Mouse (Mus musculus) left cerebral cortex, adult 2 months (tissue): Measurements from ENCODE around the gene Tamm41. TPM values are rescaled to one million over a fixed set of nuclear protein-coding genes. Genes with fewer than 3 reads are reported as not detected.

Experiments used
- DNase-seq, 2 experiments: peaks; one replicate each; pipeline ENCODE4 v3.0.0; 2021 to 2022; ENCODE audit warnings: low spot score in 2 of 2, mixed read lengths in 1 of 2; ENCODE audit errors: extremely low spot score in 1 of 2
- H3K27ac ChIP-seq: fragments of 200-600 bp; 2 replicates; pipeline ENCODE4 v1.8.1; 2022
- H3K4me3 ChIP-seq: fragments of 200-600 bp; 2 replicates; pipeline ENCODE4 v1.8.1; 2022
- CTCF ChIP-seq: fragments of 200-600 bp; IDR thresholded peaks from 2 replicates; pipeline ENCODE4 v1.8.1; 2022; ENCODE audit warnings: antibody characterized with exemption, mild to moderate bottlenecking, moderate library complexity
- intact Hi-C: fragments of 180-260 bp; cut with DNase I; formaldehyde crosslinking; loops from one replicate; pipeline ENCODE4 v1.15.1; 2025
- long read RNA-seq, 2 experiments: library from polyadenylated mRNA; stranded (forward); transcript quantifications; one replicate each; pipeline ENCODE4 v2.0.0; 2021; ENCODE audit warnings: borderline mapping rate in 2 of 2
- total RNA-seq, 2 experiments: library from RNA; stranded (reverse); gene quantifications; 2 replicates each; pipeline ENCODE4 v1.2.3; 2021

Gene Tamm41
- total RNA-seq = 10 to 100 TPM; 19.7 to 20.0 TPM
- long read RNA-seq, experiment 1, transcript Tamm41-201 (8 exons, 1,168 nt) = major isoform, 6 of 9 reads
- long read RNA-seq, experiment 1, partial matches to known transcripts = 2 of 9 reads
- long read RNA-seq, experiment 1, other reads (novel, unspliced or antisense) = 1 of 9 reads
- long read RNA-seq, experiment 2, partial matches to known transcripts = 1 of 5 reads
- long read RNA-seq, experiment 2, other reads (novel, unspliced or antisense) = 2 of 5 reads

DNA sequence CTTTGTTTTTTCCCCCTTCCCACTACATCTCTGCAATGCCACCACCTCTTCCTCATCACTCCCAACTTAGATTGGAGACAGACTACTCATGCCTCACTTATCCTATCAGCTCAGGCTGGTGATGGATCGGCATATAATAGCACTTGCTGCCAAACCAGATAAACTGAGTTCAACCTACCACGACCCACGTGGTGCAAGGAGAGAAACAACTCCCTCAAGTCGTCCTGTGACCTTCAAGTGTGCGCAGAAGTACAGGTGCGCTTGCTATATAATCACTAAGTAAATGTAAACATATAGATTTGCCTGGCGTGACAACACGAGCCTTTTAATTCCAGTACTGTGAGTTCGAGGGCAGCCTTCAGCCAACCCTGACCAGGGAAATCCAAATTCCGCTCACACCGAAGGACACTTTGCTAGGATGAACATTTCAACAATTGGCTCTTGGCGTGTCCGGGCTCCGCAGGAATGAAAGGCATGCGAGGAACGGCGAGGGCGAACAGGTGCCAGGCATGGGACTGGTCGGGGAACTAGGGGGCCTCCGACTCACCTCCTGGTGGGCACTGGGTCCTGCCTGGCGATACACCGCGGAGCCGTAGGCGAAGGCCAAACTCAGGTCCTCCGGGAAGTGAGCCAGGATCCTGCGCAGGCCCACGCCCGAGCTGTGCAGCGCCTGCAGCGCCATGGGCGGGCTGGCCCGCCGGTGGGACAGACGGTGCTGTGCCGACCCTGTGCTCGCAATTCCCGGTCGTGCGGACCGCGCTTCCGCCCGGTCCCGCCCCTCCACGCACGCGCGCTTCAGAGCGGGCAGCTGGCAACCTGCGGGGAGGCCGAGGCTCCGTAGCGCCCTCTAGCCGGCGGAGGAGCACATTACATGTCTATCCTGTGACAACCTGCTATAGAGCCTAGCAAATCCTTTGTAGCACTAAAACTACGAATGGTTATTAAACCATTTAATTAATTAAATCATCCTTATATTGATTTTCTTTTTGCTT, at the start of gene Tamm41:
TSS of gene Tamm41 (minus strand) at position 774 of the 992 bp plus-strand sequence.
- peak; percentile 88 to 91 for DNase-seq
- peak; percentile 95 for TF ChIP-seq CTCF
- intact Hi-C loops = no loop called here
- H3K27ac ChIP-seq = no peak within 1 kb of the TSS
- peak within 1 kb of the TSS; percentile 87 for H3K4me3 ChIP-seq

- peak; percentile 73 to 79 for DNase-seq
- Histone ChIP-seq H3K4me3 (no peak overlapping the region), H3K27ac (peak overlapping the region; percentile 92)
- TF ChIP-seq CTCF = no peak
- intact Hi-C loops = loop anchor here (2.0 kb wide), 1 partner anchor 41 kb away; no protein-coding TSS in a partner anchor
Measured at GRCm38 (mm10) chr6:115085274-115085841, 47.7 kb upstream of the Tamm41 start.

- Histone ChIP-seq H3K27ac (no peak overlapping the region), H3K4me3 (no peak overlapping the region)
- DNase-seq = no peak
- TF ChIP-seq CTCF = no peak
- intact Hi-C loops = no loop called here
Measured at GRCm38 (mm10) chr6:115076781-115077575, 39.3 kb upstream of the Tamm41 start.

- intact Hi-C loops = no loop called here
- peak in 1 of 2 experiments; percentile 49 for DNase-seq
- Histone ChIP-seq H3K27ac (no peak overlapping the region), H3K4me3 (no peak overlapping the region)
- TF ChIP-seq CTCF = no peak
Measured at GRCm38 (mm10) chr6:115072024-115072423, 34.3 kb upstream of the Tamm41 start.

DNA sequence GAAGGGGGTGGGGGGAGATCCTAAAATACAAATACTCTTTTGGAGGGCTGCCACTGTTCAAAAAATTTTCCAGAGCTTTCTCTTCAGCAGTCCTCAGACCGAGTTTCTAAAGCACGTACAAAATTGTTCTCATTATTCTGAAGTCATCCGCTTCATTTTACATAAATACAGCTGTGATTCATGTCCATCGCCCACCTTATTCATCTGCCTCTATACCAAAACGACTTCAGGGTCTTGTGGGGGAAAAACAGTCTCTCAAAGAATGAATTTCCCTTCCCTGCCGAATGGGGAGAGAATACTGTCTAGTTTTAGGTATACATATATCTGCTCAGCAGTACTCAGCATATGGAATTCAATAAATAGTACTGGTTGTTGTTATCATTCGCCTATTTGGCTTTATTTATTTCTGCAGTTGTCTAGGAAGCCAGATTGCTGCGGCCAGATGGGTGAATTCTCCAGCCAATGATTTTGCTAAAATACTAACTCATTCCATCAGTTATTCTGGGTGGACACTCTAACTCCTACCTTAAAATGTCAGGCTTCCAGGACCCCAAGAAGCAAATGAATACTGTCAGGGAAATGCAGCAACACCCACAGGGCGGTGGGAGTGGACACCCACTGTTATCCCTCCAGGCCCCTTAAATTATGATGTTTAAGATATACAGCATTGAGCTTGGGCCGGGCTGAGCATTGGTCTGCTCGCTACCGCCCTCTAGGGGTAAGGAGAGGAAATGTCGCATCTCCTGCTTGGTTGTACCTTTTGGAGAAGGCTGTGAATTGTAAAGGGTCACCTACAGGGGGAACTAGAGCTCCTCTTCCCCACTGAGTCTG, 27.9 kb upstream of the Tamm41 start:
- intact Hi-C loops = loop anchor here (2.0 kb wide), 3 partner anchors 57 to 103 kb away; partner anchors contain the start of gene Syn2
- peak overlapping the region; percentile 36 for H3K27ac ChIP-seq
- no peak overlapping the region for H3K4me3 ChIP-seq
- TF ChIP-seq CTCF = peak; percentile 89
- DNase-seq = peak; percentile 38 to 46

DNA sequence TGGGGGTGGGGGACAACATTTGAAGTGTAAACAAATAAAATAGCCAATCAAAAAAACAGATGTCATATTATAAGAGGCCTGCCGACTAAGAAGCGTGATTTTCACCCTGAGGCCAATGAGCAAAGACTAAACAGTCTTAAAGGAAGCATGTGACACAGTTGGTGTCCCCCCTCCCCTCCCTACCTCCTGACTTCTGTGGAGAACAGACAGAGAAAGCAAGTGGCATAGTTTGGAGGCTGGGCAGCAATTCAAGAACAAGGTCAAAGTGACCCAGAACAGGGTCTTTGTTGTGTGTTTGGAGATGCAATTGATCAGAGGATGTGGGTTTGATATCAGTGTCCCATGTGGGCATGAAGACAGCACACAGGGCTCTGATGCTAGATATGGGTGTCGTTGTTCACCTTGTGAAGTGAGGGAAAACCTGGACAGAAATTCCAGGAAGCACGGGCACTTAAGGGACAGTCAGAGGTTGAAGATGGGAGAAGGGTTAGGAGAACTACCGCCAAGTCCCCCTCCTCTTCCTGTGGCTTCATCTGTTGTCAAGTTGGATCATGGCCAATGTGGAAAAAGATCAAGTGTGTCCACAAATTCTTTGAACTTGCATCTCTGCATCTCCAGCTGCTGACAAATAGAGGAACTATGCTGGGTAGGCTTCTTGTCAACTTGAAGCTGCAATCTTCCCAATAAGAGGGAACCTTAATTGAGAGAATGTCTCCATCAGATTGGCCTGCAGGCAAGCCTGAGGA, 25.1 kb upstream of the Tamm41 start:
- intact Hi-C loops = no loop called here
- Histone ChIP-seq H3K4me3 (no peak overlapping the region), H3K27ac (no peak overlapping the region)
- DNase-seq = no peak
- TF ChIP-seq CTCF = no peak

GRCm38 (mm10) chr6:115059227-115059626, 21.6 kb upstream of the Tamm41 start:
- Histone ChIP-seq H3K27ac (no peak overlapping the region; the same call in 1 of the 2 replicates), H3K4me3 (no peak overlapping the region)
- DNase-seq = no peak
- TF ChIP-seq CTCF = no peak
- intact Hi-C loops = no loop called here

- H3K27ac ChIP-seq = no peak overlapping the region
- H3K4me3 ChIP-seq = no peak overlapping the region
- no peak for TF ChIP-seq CTCF
- no peak for DNase-seq
- intact Hi-C loops = no loop called here
Measured at GRCm38 (mm10) chr6:115056699-115057098, 19.0 kb upstream of the Tamm41 start.

- no peak for DNase-seq
- intact Hi-C loops = no loop called here
- H3K27ac ChIP-seq = no peak overlapping the region
Measured at GRCm38 (mm10) chr6:115055440-115055839, 17.8 kb upstream of the Tamm41 start.

DNA sequence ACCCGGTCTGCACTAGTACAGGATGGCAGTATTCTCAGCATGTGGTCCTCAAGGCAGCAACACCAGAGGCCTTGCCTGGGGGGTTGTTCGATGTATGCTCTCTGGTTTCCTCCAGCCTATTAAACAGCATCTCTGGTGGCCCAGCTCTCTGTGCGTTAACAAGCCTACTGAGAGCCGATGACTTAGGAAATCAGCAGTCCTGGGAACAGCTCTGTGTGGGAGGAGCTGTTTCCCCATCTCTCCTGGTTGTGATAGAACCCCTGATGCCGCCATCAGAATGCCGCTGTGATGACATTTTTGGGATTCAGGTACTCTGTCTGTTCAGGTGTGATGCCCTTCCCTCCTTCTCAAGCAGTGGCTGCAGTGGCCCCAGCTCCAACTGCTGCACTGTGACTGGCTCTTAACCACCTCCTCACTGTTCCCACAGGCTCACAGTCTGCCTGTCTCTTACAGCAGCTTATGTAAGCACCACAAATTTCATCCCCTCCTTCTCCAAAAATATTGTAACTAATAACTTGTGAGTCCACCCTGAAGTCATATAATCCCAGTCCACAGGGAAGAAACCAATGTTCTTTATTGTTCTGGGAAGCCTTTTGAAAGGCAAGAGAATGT, 14.0 kb upstream of the Tamm41 start:
- intact Hi-C loops = no loop called here
- no peak for DNase-seq
- no peak for TF ChIP-seq CTCF
- peak overlapping the region; percentile 50; the same call in 1 of the 2 replicates for H3K27ac ChIP-seq
- no peak overlapping the region for H3K4me3 ChIP-seq

More at GRCm38 (mm10) chr6:115055440-115055839, 17.8 kb upstream of the Tamm41 start:
- TF ChIP-seq CTCF = no peak
- no peak overlapping the region for H3K4me3 ChIP-seq
